Mouse (Mus musculus) midbrain, embryonic 12.5 days (tissue): ENCODE data around the gene Efnb2. TPM values are rescaled to one million over a fixed set of nuclear protein-coding genes. Genes with fewer than 3 reads are reported as not detected.

Source experiments
- ATAC-seq: fragments of 200-750 bp; cut with Nextera tagmentation; 2 replicates; pipeline ENCODE4 v1.8.0; 2017; ENCODE audit warnings: low read depth, moderate TSS enrichment, moderate library complexity; ENCODE audit not compliant: low FRiP score
- H3K27ac ChIP-seq: fragments of 300-500 bp; sonication (generic); replicated peaks from 2 replicates; pipeline ENCODE4 v1.5.1; 2016; ENCODE audit warnings: mild to moderate bottlenecking
- H3K27me3 ChIP-seq: fragments of 300-500 bp; sonication (generic); 2 replicates; pipeline ENCODE4 v1.6.1; 2016; ENCODE audit warnings: mild to moderate bottlenecking
- H3K36me3 ChIP-seq: fragments of 300-500 bp; sonication (generic); 2 replicates; pipeline ENCODE4 v1.6.1; 2016
- H3K4me1 ChIP-seq: fragments of 300-500 bp; sonication (generic); 2 replicates; pipeline ENCODE4 v1.6.1; 2016
- H3K4me2 ChIP-seq: fragments of 300-500 bp; sonication (generic); replicated peaks from 2 replicates; pipeline ENCODE4 v1.6.1; 2016; ENCODE audit warnings: mild to moderate bottlenecking, moderate library complexity
- H3K4me3 ChIP-seq: fragments of 300-500 bp; sonication (generic); 2 replicates; pipeline ENCODE4 v1.5.1; 2016; ENCODE audit warnings: mild to moderate bottlenecking
- H3K9ac ChIP-seq: fragments of 300-500 bp; sonication (generic); replicated peaks from 2 replicates; pipeline ENCODE4 v1.6.1; 2016; ENCODE audit warnings: mild to moderate bottlenecking, moderate library complexity
- H3K9me3 ChIP-seq: fragments of 300-500 bp; sonication (generic); 2 replicates; pipeline ENCODE4 v1.6.1; 2016; ENCODE audit warnings: mild to moderate bottlenecking
- WGBS: fragments of 180-500 bp; shearing (Covaris S2); methylation state at CpG from one replicate; pipeline ENCODE4 v1.1.7; 2016; 5-methylcytosine and 5-hydroxymethylcytosine counted together
- polyA plus RNA-seq: library from polyadenylated mRNA; unstranded; fragments of >200 nt; fragmentation: Nextera tagmentation; extraction: Ambion mirVana; gene quantifications from 2 replicates; pipeline ENCODE4 v1.2.1, GENCODE M21; 2016

Gene Efnb2
- polyA plus RNA-seq, 1 experiment from 2014 or later = 26.7 TPM

DNA sequence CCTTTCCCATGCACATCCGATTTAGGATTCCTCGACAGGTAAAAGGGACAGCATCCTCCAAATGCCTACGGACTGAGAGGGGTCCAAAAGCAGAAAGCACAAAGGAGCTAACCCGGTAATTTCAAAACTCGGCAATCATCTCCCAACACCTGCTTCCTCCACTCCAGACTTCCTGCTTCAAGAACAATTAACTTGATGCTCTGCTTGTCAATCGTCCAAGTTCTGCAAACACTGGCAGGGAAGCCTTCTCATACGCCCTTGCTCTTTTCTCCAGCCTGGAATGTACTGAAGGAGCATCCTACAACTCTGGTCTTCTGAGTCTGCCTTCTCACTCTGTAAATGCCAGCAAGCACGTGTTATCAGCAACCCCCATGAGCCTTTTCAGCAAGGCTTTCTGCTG lies 37.6 kb downstream of the Efnb2 start:
- ATAC-seq = no peak
- no peaks in the 10 kb centered on the region for H3K9me3 ChIP-seq
- H3K27ac ChIP-seq = no peak overlapping the region
- 74% methylated on average over 8 of the region's 8 CpGs for WGBS
- peaks cover 18% of the 10 kb centered on the region for H3K36me3 ChIP-seq
- H3K27me3 ChIP-seq = peaks cover 43% of the 10 kb centered on the region
- H3K4me3 ChIP-seq = no peak overlapping the region
- no peak overlapping the region for H3K9ac ChIP-seq
- H3K4me1 ChIP-seq = peaks cover 18% of the 10 kb centered on the region
- no peak overlapping the region for H3K4me2 ChIP-seq

DNA sequence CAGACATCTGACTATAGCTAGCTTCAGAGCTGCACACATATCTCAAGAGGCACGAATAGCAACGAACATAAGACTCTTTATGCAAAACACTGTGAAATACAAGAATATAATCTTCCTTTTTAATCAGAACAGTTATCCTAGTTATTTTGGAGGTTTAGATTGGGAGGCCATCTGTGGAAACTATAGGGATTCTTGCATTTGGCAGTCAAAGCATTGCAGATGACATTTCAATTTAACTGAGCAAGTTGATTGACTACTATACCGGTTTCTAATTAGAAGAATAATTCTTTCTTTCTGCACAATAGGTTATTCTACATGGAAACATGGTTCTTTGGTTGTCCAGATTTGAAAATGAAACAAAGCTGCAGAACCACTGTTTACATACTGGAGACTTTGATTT lies 38.6 kb downstream of the Efnb2 start:
- Histone ChIP-seq H3K9me3 (no peaks in the 10 kb centered on the region), H3K27ac (no peak overlapping the region), H3K27me3 (peaks cover 37% of the 10 kb centered on the region), H3K9ac (no peak overlapping the region), H3K4me2 (no peak overlapping the region), H3K36me3 (peaks cover 18% of the 10 kb centered on the region), H3K4me3 (no peak overlapping the region), H3K4me1 (peaks cover 18% of the 10 kb centered on the region)
- ATAC-seq = no peak
- 92% methylated on average over 3 of the region's 3 CpGs for WGBS

DNA sequence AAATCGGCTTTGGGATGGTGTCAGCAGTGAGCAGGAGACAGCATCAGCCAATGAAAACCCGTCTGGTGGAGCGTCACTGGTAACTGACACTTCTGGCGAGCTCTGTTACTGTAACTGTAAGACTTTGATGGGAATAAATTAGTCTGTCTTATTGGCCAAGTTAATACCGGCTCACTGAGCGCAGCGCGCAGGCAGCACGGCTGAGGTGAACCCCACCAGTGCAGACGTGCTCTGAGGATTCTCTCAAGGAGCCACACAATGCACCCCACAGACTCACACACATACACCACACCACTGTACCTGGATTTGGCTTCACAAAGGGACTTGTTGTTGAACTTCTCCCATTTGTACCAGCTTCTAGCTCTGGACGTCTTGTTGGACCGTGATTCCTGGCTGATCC lies 39.0 kb downstream of the Efnb2 start:
- Histone ChIP-seq H3K9me3 (no peaks in the 10 kb centered on the region), H3K27ac (no peak overlapping the region), H3K4me3 (no peak overlapping the region), H3K9ac (no peak overlapping the region), H3K4me1 (peaks cover 18% of the 10 kb centered on the region), H3K27me3 (peaks cover 37% of the 10 kb centered on the region), H3K4me2 (no peak overlapping the region), H3K36me3 (peaks cover 18% of the 10 kb centered on the region)
- WGBS = 87% methylated on average over 12 of the region's 12 CpGs
- ATAC-seq = no peak

DNA sequence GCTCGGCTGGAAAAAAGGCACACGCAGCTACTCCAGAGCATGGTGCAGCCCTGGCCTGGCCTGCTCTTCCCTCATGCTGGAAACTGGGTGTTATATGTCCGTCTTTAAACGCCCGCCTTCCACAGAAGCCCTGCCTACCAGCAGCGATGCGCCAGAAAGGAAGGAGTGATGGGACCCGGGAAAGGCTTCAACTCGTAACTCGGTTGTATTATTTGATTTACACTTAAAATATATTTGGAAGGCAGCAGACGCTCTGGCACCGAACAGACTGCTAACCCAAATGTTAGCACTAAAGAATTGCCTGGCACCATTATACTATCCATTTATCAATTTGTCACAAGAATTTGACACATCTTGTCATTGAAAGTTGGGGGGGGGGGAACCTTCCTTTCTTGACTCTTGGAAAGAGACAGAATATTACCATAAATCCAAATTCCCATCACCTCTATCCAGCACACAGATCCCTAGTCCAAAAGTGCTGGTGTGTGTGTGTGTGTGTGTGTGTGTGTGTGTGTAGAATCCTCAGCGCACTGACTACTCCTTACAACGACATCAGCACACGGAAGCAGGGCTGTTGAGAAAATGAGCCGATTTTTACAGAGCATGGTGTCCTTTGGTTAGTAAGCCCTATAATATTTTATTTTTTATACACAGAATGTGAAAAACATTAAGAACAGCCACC lies 39.7 kb downstream of the Efnb2 start:
- H3K27me3 ChIP-seq = peaks cover 41% of the 10 kb centered on the region
- no peak for ATAC-seq
- H3K4me1 ChIP-seq = peaks cover 18% of the 10 kb centered on the region
- 83% methylated on average over 16 of the region's 16 CpGs for WGBS
- no peak overlapping the region for H3K4me3 ChIP-seq
- H3K9me3 ChIP-seq = no peaks in the 10 kb centered on the region
- peaks cover 18% of the 10 kb centered on the region for H3K36me3 ChIP-seq
- H3K27ac ChIP-seq = no peak overlapping the region
- no peak overlapping the region for H3K9ac ChIP-seq
- H3K4me2 ChIP-seq = no peak overlapping the region

DNA sequence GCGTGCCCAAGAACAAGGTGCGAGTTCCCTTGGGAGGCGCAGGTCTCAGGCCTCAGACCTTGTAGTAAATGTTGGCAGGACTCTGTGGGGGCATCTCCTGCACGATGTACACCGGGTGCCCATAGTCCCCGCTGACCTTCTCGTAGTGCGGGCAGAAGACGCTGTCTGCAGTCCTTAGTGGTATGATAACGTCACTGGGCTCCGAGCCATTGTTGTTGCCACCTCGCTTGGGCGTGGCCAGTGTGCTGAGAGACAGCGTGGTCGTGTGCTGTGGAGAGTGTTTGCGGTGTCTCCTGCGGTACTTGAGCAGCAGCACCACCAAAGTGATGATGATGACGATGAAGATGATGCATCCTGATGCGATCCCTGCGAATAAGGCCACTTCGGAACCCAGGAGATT lies 40.5 kb downstream of the Efnb2 start:
- H3K27me3 ChIP-seq = peaks cover 41% of the 10 kb centered on the region
- H3K9me3 ChIP-seq = no peaks in the 10 kb centered on the region
- no peak overlapping the region for H3K4me2 ChIP-seq
- ATAC-seq = peak; percentile 24; the same call in 1 of the 2 replicates
- H3K9ac ChIP-seq = no peak overlapping the region
- 92% methylated on average over 21 of the region's 21 CpGs for WGBS
- 0 out of 2 replicates have a peak overlapping the region, but pooled peaks have one; percentile 8 for H3K27ac ChIP-seq
- H3K4me3 ChIP-seq = no peak overlapping the region
- peaks cover 18% of the 10 kb centered on the region for H3K4me1 ChIP-seq
- H3K36me3 ChIP-seq = peaks cover 18% of the 10 kb centered on the region

DNA sequence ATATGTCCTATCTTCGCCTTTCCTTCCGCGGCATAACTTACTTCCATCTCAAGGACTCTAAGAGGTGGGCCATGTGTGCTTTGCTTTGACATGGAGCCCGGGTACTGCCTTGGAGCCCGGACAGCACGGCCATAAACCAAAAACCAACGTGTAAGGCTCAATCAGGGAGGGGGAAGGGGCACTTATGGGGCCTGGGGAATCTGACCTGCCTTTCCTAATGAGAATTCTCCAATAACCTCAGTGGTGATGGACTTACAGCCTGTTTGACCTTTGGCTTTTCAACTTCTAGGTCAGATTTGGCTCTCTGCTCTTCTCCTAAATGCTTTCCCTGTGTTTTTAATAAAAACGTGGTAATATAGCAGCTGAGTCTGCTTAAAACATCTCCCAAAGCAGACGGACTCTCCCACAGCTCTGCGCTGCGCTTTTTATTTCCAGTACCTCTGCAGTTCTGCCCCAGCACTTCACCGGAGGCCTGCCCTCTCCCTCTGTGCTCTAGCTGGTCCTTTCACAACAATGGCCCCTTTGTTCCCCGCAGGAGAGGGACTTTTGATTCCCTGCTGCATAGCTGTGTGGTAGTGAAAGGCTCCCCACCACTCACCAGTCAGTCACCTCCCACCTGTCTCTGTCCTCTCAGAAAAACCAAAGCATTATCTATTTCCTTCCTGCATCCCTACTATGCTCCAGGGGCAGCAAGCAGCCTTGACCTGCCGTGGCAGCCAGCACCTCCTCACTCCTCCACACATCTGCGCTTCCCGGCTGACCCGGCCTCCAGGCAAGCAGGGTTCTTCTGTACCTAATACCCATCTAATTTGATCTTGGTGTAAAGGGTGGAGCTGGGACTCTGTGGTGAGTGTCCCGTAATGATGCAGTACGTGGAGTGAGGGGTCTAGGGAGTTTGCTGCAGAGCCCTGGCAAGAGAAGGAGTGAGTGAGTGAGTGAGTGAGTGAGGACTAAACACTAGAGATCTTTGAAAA lies 41.5 kb downstream of the Efnb2 start:
- Histone ChIP-seq H3K4me2 (no peak overlapping the region), H3K9me3 (no peaks in the 10 kb centered on the region), H3K4me1 (peaks cover 18% of the 10 kb centered on the region), H3K4me3 (no peak overlapping the region), H3K9ac (no peak overlapping the region; the same call in 1 of the 2 replicates), H3K27ac (no peak overlapping the region), H3K36me3 (peaks cover 18% of the 10 kb centered on the region), H3K27me3 (peaks cover 40% of the 10 kb centered on the region)
- peak; percentile 75; the same call in 1 of the 2 replicates for ATAC-seq
- WGBS = 24% methylated on average over 19 of the region's 19 CpGs

DNA sequence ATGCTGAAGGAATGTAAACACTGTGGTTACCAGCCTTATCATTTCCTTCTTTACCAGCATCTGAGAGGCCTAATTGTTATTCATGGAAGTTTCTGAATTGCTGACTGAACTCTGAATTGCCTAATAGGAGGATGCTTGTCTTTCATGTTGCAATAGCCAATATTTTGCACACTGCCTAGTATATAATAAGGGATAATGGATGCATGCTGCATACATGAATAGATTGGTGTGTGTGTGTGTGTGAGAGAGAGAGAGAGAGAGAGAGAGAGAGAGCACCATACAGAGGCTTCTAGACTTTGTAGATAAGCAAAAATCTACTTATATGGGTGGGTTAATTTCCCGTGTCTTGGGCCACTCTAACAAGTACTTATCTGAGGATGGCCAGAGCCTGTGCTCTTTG lies 47.2 kb downstream of the Efnb2 start:
- Histone ChIP-seq H3K27ac (no peak overlapping the region), H3K9ac (no peak overlapping the region), H3K27me3 (peaks cover 39% of the 10 kb centered on the region), H3K4me2 (no peak overlapping the region), H3K9me3 (no peaks in the 10 kb centered on the region), H3K4me3 (no peak overlapping the region), H3K4me1 (0 out of 2 replicates have a peak, but pooled peaks cover 5% of the 10 kb centered on the region), H3K36me3 (no peaks in the 10 kb centered on the region)
- no peak for ATAC-seq
- WGBS = 67% methylated on average over 1 of the region's 1 CpGs

DNA sequence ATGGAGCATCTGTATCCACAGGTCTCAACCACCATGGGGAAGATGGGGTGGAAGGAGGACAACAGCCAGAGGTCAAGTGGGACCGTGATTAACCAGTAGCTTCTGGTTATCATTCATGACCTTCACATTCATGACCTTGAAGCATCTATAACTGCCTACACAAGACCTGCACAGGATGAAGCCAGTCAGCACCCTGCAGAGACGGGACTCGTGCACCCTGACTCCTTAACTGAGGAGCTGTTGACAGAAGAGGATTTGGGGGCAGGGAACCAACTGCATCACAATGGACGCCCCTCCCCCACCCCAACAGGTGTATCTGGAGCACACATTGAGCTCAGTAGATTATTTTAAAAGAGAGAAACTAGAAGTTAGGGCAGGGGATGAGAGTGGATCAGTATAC lies 49.1 kb downstream of the Efnb2 start:
- Histone ChIP-seq H3K27ac (no peak overlapping the region), H3K4me3 (no peak overlapping the region), H3K27me3 (peaks cover 52% of the 10 kb centered on the region), H3K4me2 (no peak overlapping the region), H3K9ac (no peak overlapping the region), H3K9me3 (no peaks in the 10 kb centered on the region), H3K36me3 (no peaks in the 10 kb centered on the region), H3K4me1 (0 out of 2 replicates have a peak, but pooled peaks cover 5% of the 10 kb centered on the region)
- no peak for ATAC-seq
- WGBS = 73% methylated on average over 4 of the region's 4 CpGs

DNA sequence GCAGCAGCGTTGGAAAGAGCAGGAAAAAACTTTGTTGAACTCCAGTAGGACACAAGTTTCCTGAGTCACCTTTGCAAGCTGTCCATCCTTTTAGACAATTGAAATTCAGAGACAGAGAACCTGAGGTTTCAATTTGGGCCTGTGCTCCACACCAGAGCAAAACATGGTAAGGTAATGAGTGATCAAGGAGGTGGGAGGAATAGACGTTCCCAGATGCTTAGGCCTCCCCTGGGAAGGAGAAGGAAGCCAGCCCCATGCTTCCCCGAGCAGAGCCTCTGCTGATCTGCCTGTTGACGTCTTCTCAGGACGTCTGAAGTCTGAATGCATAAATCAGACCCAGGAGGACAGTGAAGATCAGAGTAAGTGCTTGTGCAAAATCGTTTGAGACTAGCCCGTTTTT lies 51.3 kb downstream of the Efnb2 start:
- Histone ChIP-seq H3K4me1 (0 out of 2 replicates have a peak, but pooled peaks cover 5% of the 10 kb centered on the region), H3K4me2 (no peak overlapping the region), H3K27me3 (peaks cover 58% of the 10 kb centered on the region), H3K9me3 (no peaks in the 10 kb centered on the region), H3K27ac (no peak overlapping the region), H3K4me3 (no peak overlapping the region), H3K36me3 (no peaks in the 10 kb centered on the region), H3K9ac (no peak overlapping the region)
- ATAC-seq = no peak
- WGBS = 12% methylated on average over 7 of the region's 7 CpGs

DNA sequence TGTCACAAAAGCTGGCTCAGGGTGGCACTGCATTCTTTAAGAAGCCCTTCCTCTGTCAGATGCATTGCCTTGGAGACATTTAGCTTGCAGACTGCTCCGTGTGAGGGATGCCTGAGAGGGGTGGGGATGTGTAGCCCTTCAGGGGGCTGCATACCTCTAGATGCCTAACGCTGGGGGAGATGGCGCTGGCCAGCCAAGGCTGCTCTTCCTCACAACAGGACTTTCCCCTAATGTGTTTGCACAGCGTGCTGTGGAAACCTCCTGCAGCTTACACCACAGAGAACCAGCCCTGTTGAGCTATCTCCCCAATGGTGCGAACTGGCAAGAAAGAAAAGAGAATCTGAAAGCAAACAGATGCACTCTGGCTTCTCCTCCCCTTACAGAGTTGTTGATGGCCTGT lies 51.9 kb downstream of the Efnb2 start:
- Histone ChIP-seq H3K9ac (no peak overlapping the region), H3K4me1 (0 out of 2 replicates have a peak, but pooled peaks cover 5% of the 10 kb centered on the region), H3K4me3 (no peak overlapping the region), H3K9me3 (no peaks in the 10 kb centered on the region), H3K27me3 (peaks cover 61% of the 10 kb centered on the region), H3K4me2 (no peak overlapping the region), H3K27ac (no peak overlapping the region), H3K36me3 (no peaks in the 10 kb centered on the region)
- no peak for ATAC-seq
- WGBS = 7% methylated on average over 5 of the region's 5 CpGs

DNA sequence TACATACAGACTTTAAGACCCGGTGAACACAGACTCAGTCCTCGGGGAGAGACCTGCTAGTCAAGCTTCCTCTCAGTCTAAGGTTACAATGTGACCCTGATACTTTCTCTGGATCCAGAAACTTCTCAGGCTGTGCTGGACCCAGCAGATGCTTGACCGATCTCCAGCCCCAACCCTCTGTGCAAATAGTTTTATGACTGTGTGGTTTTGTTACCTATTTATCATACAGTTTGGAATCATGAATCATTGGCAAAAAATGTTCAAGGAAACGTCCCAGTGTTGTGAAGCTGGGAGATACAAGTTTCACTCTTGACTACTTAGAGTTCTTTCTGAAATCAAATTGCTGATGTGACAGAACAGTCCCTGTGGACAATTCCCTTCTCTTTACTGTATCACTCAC lies 55.4 kb downstream of the Efnb2 start:
- no peak for ATAC-seq
- no peaks in the 10 kb centered on the region for H3K36me3 ChIP-seq
- 85% methylated on average over 4 of the region's 4 CpGs for WGBS
- H3K9me3 ChIP-seq = no peaks in the 10 kb centered on the region
- 0 out of 2 replicates have a peak, but pooled peaks cover 5% of the 10 kb centered on the region for H3K4me1 ChIP-seq
- H3K27ac ChIP-seq = no peak overlapping the region
- no peak overlapping the region for H3K9ac ChIP-seq
- H3K4me2 ChIP-seq = no peak overlapping the region
- H3K4me3 ChIP-seq = no peak overlapping the region
- peaks cover 73% of the 10 kb centered on the region for H3K27me3 ChIP-seq

DNA sequence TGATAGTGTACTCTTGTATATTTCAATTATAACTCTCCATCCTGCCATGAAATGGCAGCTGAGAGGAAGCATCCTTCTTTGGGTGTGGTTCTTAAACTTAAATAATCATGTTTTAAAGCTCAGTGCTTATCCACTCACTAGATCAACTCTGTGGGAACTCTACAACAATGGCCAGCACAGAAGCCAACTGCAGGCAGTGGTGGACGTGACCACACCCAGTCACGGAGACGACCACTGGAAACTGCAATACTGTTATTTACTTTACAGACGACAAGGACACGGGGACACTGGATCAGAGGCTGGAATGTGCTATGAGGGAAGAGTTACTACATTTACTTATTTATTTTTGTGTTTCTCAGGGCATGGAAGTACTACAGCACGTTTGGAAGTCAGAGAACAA lies 57.2 kb downstream of the Efnb2 start:
- H3K4me3 ChIP-seq = no peak overlapping the region
- H3K9ac ChIP-seq = no peak overlapping the region
- 78% methylated on average over 6 of the region's 6 CpGs for WGBS
- no peaks in the 10 kb centered on the region for H3K9me3 ChIP-seq
- H3K27me3 ChIP-seq = peaks cover 65% of the 10 kb centered on the region
- H3K4me1 ChIP-seq = no peaks in the 10 kb centered on the region
- no peak overlapping the region for H3K4me2 ChIP-seq
- H3K27ac ChIP-seq = no peak overlapping the region
- no peaks in the 10 kb centered on the region for H3K36me3 ChIP-seq
- no peak for ATAC-seq
